In the genomic region with DNA sequence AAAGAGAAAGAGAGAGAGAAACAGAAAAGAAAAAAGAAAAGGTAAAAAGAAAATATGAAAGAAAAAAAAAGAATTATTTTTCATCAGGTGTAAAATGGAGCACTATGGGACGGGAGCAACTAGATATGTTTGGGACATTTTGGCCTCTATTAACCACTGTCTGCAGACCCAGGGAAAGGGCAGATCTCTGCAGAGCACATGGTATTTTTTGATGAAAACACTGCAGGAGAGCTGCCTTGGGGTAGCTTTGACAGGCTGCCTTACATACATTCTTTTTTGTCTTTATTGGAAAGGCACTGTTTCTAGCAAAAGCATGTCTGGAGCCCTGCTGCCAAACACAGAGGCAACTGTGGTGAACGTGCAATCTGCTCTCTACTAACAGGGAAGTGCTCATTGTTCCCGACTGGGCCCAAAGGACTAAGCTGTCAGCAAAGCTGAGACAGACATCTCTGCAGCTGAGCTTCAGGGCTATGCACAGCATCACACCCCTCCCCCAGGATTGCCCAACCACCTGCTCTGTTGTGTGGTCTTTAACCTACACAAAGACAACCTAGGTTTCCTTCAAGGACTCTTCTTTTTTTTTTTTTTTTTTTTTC, we compare ENCODE assay signal across 10 mouse cellular contexts.
A peak's percentile ranks its signal among the peaks of the same experiment; 100 is the strongest.
DNase-seq lines count a peak whose midpoint lies in the region; ATAC-seq lines count a peak whose summit lies in the region.
"Had no signal": no experiment of that assay in that cellular context is flagged by ENCODE, and none has a peak within 500 bp of the region (broad histone marks: within the 10 kb centered on the region; RNA-seq: fewer than 3 reads in every experiment).

No protein-coding gene starts in this region.

- ATAC-seq in hindbrain, embryonic 15.5 days (ENCODE audit: low FRiP score, low read depth) = peak; percentile 79
- ATAC-seq in midbrain, embryonic 14.5 days (ENCODE audit: low FRiP score, low TSS enrichment) = peak; percentile 67
- ATAC-seq in activated CD4-positive, CD25-positive, alpha-beta regulatory T cell, adult 4 months = no peak

- H3K27ac ChIP-seq in embryonic facial prominence, embryonic 10.5 days (replicated peaks) = no peak overlapping the region
- H3K27ac ChIP-seq in hindbrain, embryonic 15.5 days (replicated peaks) = no peak overlapping the region
- no peak overlapping the region for H3K27ac ChIP-seq in midbrain, embryonic 14.5 days (replicated peaks; ENCODE audit: low read depth, low read length)
- H3K27ac ChIP-seq: heart, adult 2 months had no signal

- H3K36me3 ChIP-seq in embryonic facial prominence, embryonic 10.5 days (replicated peaks) = no peaks in the 10 kb centered on the region
- no peaks in the 10 kb centered on the region for H3K36me3 ChIP-seq in hindbrain, embryonic 15.5 days
- no peaks in the 10 kb centered on the region for H3K36me3 ChIP-seq in midbrain, embryonic 14.5 days (ENCODE audit: control insufficient read depth, insufficient read depth, low read length)

- H3K4me1 ChIP-seq in embryonic facial prominence, embryonic 10.5 days = no peaks in the 10 kb centered on the region
- H3K4me1 ChIP-seq in hindbrain, embryonic 15.5 days (replicated peaks) = no peaks in the 10 kb centered on the region; the same call in 1 of the 2 replicates
- no peaks in the 10 kb centered on the region for H3K4me1 ChIP-seq in midbrain, embryonic 14.5 days (ENCODE audit: control insufficient read depth, insufficient read depth, low read length)

- DNase-seq in layer of hippocampus, adult 11-12 months (ENCODE audit: low spot score) = peak; percentile 12
- no peak for DNase-seq in layer of hippocampus, adult 9-10 months (ENCODE audit: low spot score)
- peak; percentile 8 for DNase-seq in embryonic facial prominence, embryonic 10.5 days (ENCODE audit: low spot score)
- peak; percentile 61 for DNase-seq in midbrain, embryonic 14.5 days
- DNase-seq in thymus, postnatal 0 days (ENCODE audit: low spot score) = no peak
- DNase-seq in gastrocnemius, postnatal 10 days = no peak
- DNase-seq: heart, adult 2 months; lung, postnatal 36 days had no signal

- H3K9ac ChIP-seq in hindbrain, embryonic 15.5 days = no peak overlapping the region
- no peak overlapping the region for H3K9ac ChIP-seq in midbrain, embryonic 14.5 days (replicated peaks; ENCODE audit: low read length)

- no peak overlapping the region for H3K4me2 ChIP-seq in hindbrain, embryonic 15.5 days
- no peak overlapping the region for H3K4me2 ChIP-seq in midbrain, embryonic 14.5 days (ENCODE audit: low read length)

- WGBS in embryonic facial prominence, embryonic 10.5 days = 30% methylated on average over 3 of the region's 3 CpGs
- 11% methylated on average over 3 of the region's 3 CpGs for WGBS in hindbrain, embryonic 15.5 days
- 16% methylated on average over 3 of the region's 3 CpGs for WGBS in midbrain, embryonic 14.5 days

- no peaks in the 10 kb centered on the region for H3K27me3 ChIP-seq in embryonic facial prominence, embryonic 10.5 days (replicated peaks; ENCODE audit: low read depth, poor library complexity, severe bottlenecking)
- H3K27me3 ChIP-seq in hindbrain, embryonic 15.5 days = no peaks in the 10 kb centered on the region
- H3K27me3 ChIP-seq in midbrain, embryonic 14.5 days (ENCODE audit: control insufficient read depth, insufficient read depth, low read length) = no peaks in the 10 kb centered on the region

- H3K4me3 ChIP-seq in embryonic facial prominence, embryonic 10.5 days = no peak overlapping the region
- H3K4me3 ChIP-seq in hindbrain, embryonic 15.5 days = no peak overlapping the region
- no peak overlapping the region for H3K4me3 ChIP-seq in midbrain, embryonic 14.5 days (replicated peaks; ENCODE audit: low read depth, low read length)
- H3K4me3 ChIP-seq: heart, adult 2 months had no signal

- no peaks in the 10 kb centered on the region for H3K9me3 ChIP-seq in embryonic facial prominence, embryonic 10.5 days
- H3K9me3 ChIP-seq in hindbrain, embryonic 15.5 days = no peaks in the 10 kb centered on the region
- H3K9me3 ChIP-seq in midbrain, embryonic 14.5 days (ENCODE audit: control insufficient read depth, low read length) = no peaks in the 10 kb centered on the region

Comparison
In these comparisons a context has a peak if more than half of its experiments do, and no peak if none do; other contexts are left out.
1. DNase-seq: peak in layer of hippocampus, adult 11-12 months (single experiment), embryonic facial prominence, embryonic 10.5 days (single experiment) and midbrain, embryonic 14.5 days (single experiment); none in layer of hippocampus, adult 9-10 months (single experiment), thymus, postnatal 0 days (single experiment) and gastrocnemius, postnatal 10 days (single experiment).